Mouse (Mus musculus): Measurements from ENCODE around the gene Mta1. TPM values are rescaled to one million over a fixed set of nuclear protein-coding genes. Genes with fewer than 3 reads are reported as not detected.
A peak's percentile ranks its signal among the peaks of the same experiment; 100 is the strongest.

Gene Mta1
- polyA plus RNA-seq, 1 experiment from 2014 or later, result 22.0 TPM

DNA sequence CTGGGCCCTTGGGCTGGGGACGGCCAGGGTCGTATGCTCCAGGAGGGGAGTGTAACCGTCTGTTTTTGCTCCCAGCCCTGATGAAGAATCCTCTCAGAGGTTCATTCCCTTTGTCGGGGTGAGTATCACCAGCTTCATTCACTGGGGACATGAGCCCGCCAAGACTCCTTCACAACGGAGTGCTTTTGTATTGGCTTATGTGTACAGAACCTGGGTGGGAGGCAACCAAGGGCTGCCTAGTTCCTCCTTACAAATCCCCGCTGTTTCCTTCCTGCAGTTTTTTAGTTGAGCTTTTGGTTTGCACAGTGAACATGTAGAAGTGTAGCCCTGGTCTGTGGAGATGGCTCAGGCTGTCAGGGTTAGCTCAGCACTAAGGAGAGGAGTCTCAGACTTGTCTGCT lies 30.1 kb upstream of the Mta1 start:
- WGBS, result 89% methylated on average over 7 of the region's 7 CpGs
- H3K36me3 ChIP-seq (ENCODE audit: control insufficient read depth, insufficient read depth, low read length), result peaks cover 77% of the 10 kb centered on the region
- H3K27ac ChIP-seq (replicated peaks; ENCODE audit: low read depth, low read length), result no peak overlapping the region
- H3K9ac ChIP-seq (replicated peaks; ENCODE audit: low read length), result no peak overlapping the region
- ATAC-seq (ENCODE audit: low FRiP score, low TSS enrichment) (no peak), DNase-seq (no peak)
- H3K4me1 ChIP-seq (ENCODE audit: control insufficient read depth, insufficient read depth, low read length), result no peaks in the 10 kb centered on the region
- no peak overlapping the region for H3K4me3 ChIP-seq (replicated peaks; ENCODE audit: low read depth, low read length)
- no peaks in the 10 kb centered on the region for H3K9me3 ChIP-seq (ENCODE audit: control insufficient read depth, low read length)
- no peak overlapping the region for H3K4me2 ChIP-seq (ENCODE audit: low read length)
- no peaks in the 10 kb centered on the region for H3K27me3 ChIP-seq (ENCODE audit: control insufficient read depth, insufficient read depth, low read length)

DNA sequence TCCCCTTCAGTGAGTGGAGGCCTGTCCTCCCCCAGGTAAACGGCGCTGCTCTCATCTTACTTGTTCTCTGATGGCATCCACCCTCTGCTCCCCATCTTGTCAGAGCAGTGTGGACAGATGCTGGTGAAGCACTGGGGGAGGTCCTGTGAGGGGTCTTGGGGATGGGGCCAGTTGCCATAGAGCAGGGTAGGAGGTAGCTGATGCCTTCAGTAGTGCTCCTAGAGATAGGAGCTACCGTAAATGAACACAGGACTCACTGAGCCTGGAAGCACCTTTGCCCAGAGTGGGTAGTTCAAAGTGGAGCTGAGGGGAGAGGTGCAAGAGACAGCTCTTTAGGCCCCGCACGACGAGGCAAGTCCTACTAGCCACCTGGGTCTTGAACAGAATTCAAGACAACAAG lies 28.7 kb upstream of the Mta1 start:
- Histone ChIP-seq H3K4me2 (ENCODE audit: low read length) (no peak overlapping the region), H3K36me3 (ENCODE audit: control insufficient read depth, insufficient read depth, low read length) (peaks cover 65% of the 10 kb centered on the region), H3K9me3 (ENCODE audit: control insufficient read depth, low read length) (no peaks in the 10 kb centered on the region), H3K27ac (replicated peaks; ENCODE audit: low read depth, low read length) (no peak overlapping the region), H3K4me3 (replicated peaks; ENCODE audit: low read depth, low read length) (no peak overlapping the region), H3K9ac (replicated peaks; ENCODE audit: low read length) (no peak overlapping the region), H3K4me1 (ENCODE audit: control insufficient read depth, insufficient read depth, low read length) (peaks cover 10% of the 10 kb centered on the region), H3K27me3 (ENCODE audit: control insufficient read depth, insufficient read depth, low read length) (no peaks in the 10 kb centered on the region)
- ATAC-seq (ENCODE audit: low FRiP score, low TSS enrichment) (no peak), DNase-seq (no peak)
- 89% methylated on average over 6 of the region's 6 CpGs for WGBS

DNA sequence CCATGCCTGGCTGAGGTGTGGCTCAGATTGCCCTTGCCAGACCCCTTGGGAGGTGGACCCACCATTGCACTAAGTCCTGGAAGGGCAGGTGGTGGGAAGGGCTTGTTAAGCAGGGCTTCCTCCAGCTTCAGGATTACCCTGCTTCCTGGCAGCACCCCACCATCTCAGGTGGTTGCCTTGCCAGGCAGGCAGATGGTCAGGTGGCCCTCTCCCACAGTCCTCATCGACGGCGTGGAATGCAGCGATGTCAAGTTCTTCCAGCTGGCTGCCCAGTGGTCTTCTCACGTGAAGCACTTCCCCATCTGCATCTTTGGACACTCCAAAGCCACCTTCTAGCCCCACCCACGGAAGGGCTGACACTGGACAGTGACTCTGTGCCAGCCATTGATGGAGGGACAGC lies 26.8 kb upstream of the Mta1 start:
- Histone ChIP-seq H3K9me3 (ENCODE audit: control insufficient read depth, low read length) (no peaks in the 10 kb centered on the region), H3K4me2 (ENCODE audit: low read length) (no peak overlapping the region), H3K27ac (replicated peaks; ENCODE audit: low read depth, low read length) (no peak overlapping the region), H3K36me3 (ENCODE audit: control insufficient read depth, insufficient read depth, low read length) (peaks cover 54% of the 10 kb centered on the region), H3K27me3 (ENCODE audit: control insufficient read depth, insufficient read depth, low read length) (no peaks in the 10 kb centered on the region), H3K4me3 (replicated peaks; ENCODE audit: low read depth, low read length) (no peak overlapping the region), H3K4me1 (ENCODE audit: control insufficient read depth, insufficient read depth, low read length) (peaks cover 22% of the 10 kb centered on the region), H3K9ac (replicated peaks; ENCODE audit: low read length) (no peak overlapping the region)
- ATAC-seq (ENCODE audit: low FRiP score, low TSS enrichment) (no peak), DNase-seq (no peak)
- 94% methylated on average over 6 of the region's 6 CpGs for WGBS

DNA sequence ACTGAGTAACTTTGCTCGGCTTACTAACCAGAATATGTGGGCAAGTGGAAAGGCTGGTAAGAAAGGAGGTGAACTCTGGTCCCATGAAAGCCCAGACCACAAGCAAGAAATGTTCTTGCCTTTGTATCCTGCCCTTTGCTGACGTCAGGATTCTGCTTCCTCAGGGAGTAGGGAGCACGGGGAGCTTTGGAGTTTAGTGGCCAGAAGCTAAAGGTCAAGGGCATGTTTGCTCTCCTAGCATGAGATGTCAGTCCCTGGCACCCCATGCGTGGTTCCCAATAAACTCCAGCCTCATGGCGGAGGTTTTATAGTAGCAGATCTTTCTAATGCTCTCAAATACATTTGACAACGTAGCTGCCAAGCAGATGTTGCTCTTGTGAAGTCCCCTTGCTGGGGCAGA lies 26.3 kb upstream of the Mta1 start:
- Histone ChIP-seq H3K4me3 (replicated peaks; ENCODE audit: low read depth, low read length) (no peak overlapping the region), H3K4me2 (ENCODE audit: low read length) (no peak overlapping the region), H3K36me3 (ENCODE audit: control insufficient read depth, insufficient read depth, low read length) (peaks cover 50% of the 10 kb centered on the region), H3K27me3 (ENCODE audit: control insufficient read depth, insufficient read depth, low read length) (no peaks in the 10 kb centered on the region), H3K9me3 (ENCODE audit: control insufficient read depth, low read length) (no peaks in the 10 kb centered on the region), H3K9ac (replicated peaks; ENCODE audit: low read length) (no peak overlapping the region), H3K27ac (replicated peaks; ENCODE audit: low read depth, low read length) (no peak overlapping the region), H3K4me1 (ENCODE audit: control insufficient read depth, insufficient read depth, low read length) (peaks cover 22% of the 10 kb centered on the region)
- WGBS, result 86% methylated on average over 6 of the region's 6 CpGs
- ATAC-seq (ENCODE audit: low FRiP score, low TSS enrichment) (no peak), DNase-seq (no peak)

- peaks cover 22% of the 10 kb centered on the region for H3K4me1 ChIP-seq (ENCODE audit: control insufficient read depth, insufficient read depth, low read length)
- peak overlapping the region; percentile 69 for H3K9ac ChIP-seq (replicated peaks; ENCODE audit: low read length)
- peak overlapping the region; percentile 95 for H3K27ac ChIP-seq (replicated peaks; ENCODE audit: low read depth, low read length)
- peak; percentile 39 for DNase-seq
- no peaks in the 10 kb centered on the region for H3K27me3 ChIP-seq (ENCODE audit: control insufficient read depth, insufficient read depth, low read length)
- H3K4me2 ChIP-seq (ENCODE audit: low read length), result peak overlapping the region; percentile 87
- 9% methylated on average over 15 of the region's 15 CpGs for WGBS
- peaks cover 34% of the 10 kb centered on the region for H3K36me3 ChIP-seq (ENCODE audit: control insufficient read depth, insufficient read depth, low read length)
- peak; percentile 42; the same call in 1 of the 2 replicates for ATAC-seq (ENCODE audit: low FRiP score, low TSS enrichment)
- peak overlapping the region; percentile 39 for H3K4me3 ChIP-seq (replicated peaks; ENCODE audit: low read depth, low read length)
- H3K9me3 ChIP-seq (ENCODE audit: control insufficient read depth, low read length), result no peaks in the 10 kb centered on the region
These were observed 24.4 kb upstream of the Mta1 start for GRCm38 (mm10) chr12:113073420-113074328.

- H3K9me3 ChIP-seq (ENCODE audit: control insufficient read depth, low read length), result no peaks in the 10 kb centered on the region
- peak; percentile 91 for ATAC-seq (ENCODE audit: low FRiP score, low TSS enrichment)
- peaks cover 22% of the 10 kb centered on the region for H3K4me1 ChIP-seq (ENCODE audit: control insufficient read depth, insufficient read depth, low read length)
- peak within 1 kb of the TSS; percentile 95 for H3K27ac ChIP-seq (replicated peaks; ENCODE audit: low read depth, low read length)
- 2% methylated on average over 32 of the region's 32 CpGs for WGBS
- peak; percentile 94 for DNase-seq
- H3K9ac ChIP-seq (replicated peaks; ENCODE audit: low read length), result peak within 1 kb of the TSS; percentile 69
- peaks cover 26% of the 10 kb centered on the region for H3K36me3 ChIP-seq (ENCODE audit: control insufficient read depth, insufficient read depth, low read length)
- H3K27me3 ChIP-seq (ENCODE audit: control insufficient read depth, insufficient read depth, low read length), result no peaks in the 10 kb centered on the region
- peak within 1 kb of the TSS; percentile 87 for H3K4me2 ChIP-seq (ENCODE audit: low read length)
- peak within 1 kb of the TSS; percentile 39 for H3K4me3 ChIP-seq (replicated peaks; ENCODE audit: low read depth, low read length)
These were observed 23.6 kb upstream of the Mta1 start, which contains the start of gene Tex22 for GRCm38 (mm10) chr12:113074329-113075062. Gene Tex22, plus strand, starts transcription at chr12:113074502.

- H3K27me3 ChIP-seq (ENCODE audit: control insufficient read depth, insufficient read depth, low read length), result no peaks in the 10 kb centered on the region
- peak overlapping the region; percentile 39 for H3K4me3 ChIP-seq (replicated peaks; ENCODE audit: low read depth, low read length)
- peak overlapping the region; percentile 87 for H3K4me2 ChIP-seq (ENCODE audit: low read length)
- H3K36me3 ChIP-seq (ENCODE audit: control insufficient read depth, insufficient read depth, low read length), result peaks cover 20% of the 10 kb centered on the region
- 0% methylated on average over 10 of the region's 10 CpGs for WGBS
- H3K27ac ChIP-seq (replicated peaks; ENCODE audit: low read depth, low read length), result peak overlapping the region; percentile 95
- peaks cover 22% of the 10 kb centered on the region for H3K4me1 ChIP-seq (ENCODE audit: control insufficient read depth, insufficient read depth, low read length)
- ATAC-seq (ENCODE audit: low FRiP score, low TSS enrichment), result peak; percentile 80
- no peaks in the 10 kb centered on the region for H3K9me3 ChIP-seq (ENCODE audit: control insufficient read depth, low read length)
- H3K9ac ChIP-seq (replicated peaks; ENCODE audit: low read length), result peak overlapping the region; percentile 69
- peak; percentile 93 for DNase-seq
These were observed 23.0 kb upstream of the Mta1 start for GRCm38 (mm10) chr12:113075063-113075454.

GRCm38 (mm10) chr12:113075486-113075885 lies 22.6 kb upstream of the Mta1 start:
- Histone ChIP-seq H3K4me1 (ENCODE audit: control insufficient read depth, insufficient read depth, low read length) (peaks cover 22% of the 10 kb centered on the region), H3K36me3 (ENCODE audit: control insufficient read depth, insufficient read depth, low read length) (peaks cover 16% of the 10 kb centered on the region), H3K27ac (replicated peaks; ENCODE audit: low read depth, low read length) (peak overlapping the region; percentile 95), H3K27me3 (ENCODE audit: control insufficient read depth, insufficient read depth, low read length) (no peaks in the 10 kb centered on the region), H3K4me3 (replicated peaks; ENCODE audit: low read depth, low read length) (peak overlapping the region; percentile 39; the same call in 1 of the 2 replicates), H3K9me3 (ENCODE audit: control insufficient read depth, low read length) (no peaks in the 10 kb centered on the region), H3K4me2 (ENCODE audit: low read length) (peak overlapping the region; percentile 87), H3K9ac (replicated peaks; ENCODE audit: low read length) (peak overlapping the region; percentile 69)
- ATAC-seq (ENCODE audit: low FRiP score, low TSS enrichment), result no peak
- WGBS, result 59% methylated on average over 6 of the region's 6 CpGs
- no peak for DNase-seq
